Mouse (Mus musculus) NIH3T3 (cell line): ENCODE measurements around the gene Sbsn.

Experiments
- DNase-seq: peaks from one replicate; pipeline ENCODE4 v3.0.0-alpha.2; 2012; ENCODE audit warnings: low read depth

Sbsn gene

GRCm38 (mm10) chr7:30757001-30757400, 5.7 kb downstream of the Sbsn start:
- no peak for DNase-seq

- peak; percentile 69 for DNase-seq
These were observed 7.6 kb downstream of the Sbsn start for GRCm38 (mm10) chr7:30758853-30759252.

- no peak for DNase-seq
These were observed 10.6 kb downstream of the Sbsn start for GRCm38 (mm10) chr7:30761769-30762352.

GRCm38 (mm10) chr7:30763456-30763855, 12.2 kb downstream of the Sbsn start, which contains the start of gene Dmkn:
Gene Dmkn (plus strand): TSS chr7:30763756.
- DNase-seq: no peak

- DNase-seq: no peak
These were observed 13.9 kb downstream of the Sbsn start for GRCm38 (mm10) chr7:30765173-30765572.

GRCm38 (mm10) chr7:30766408-30766807, 15.1 kb downstream of the Sbsn start:
- DNase-seq: peak; percentile 14

GRCm38 (mm10) chr7:30769236-30769635, 18.0 kb downstream of the Sbsn start:
- DNase-seq: no peak

GRCm38 (mm10) chr7:30776104-30776503, 24.8 kb downstream of the Sbsn start:
- no peak for DNase-seq

DNA sequence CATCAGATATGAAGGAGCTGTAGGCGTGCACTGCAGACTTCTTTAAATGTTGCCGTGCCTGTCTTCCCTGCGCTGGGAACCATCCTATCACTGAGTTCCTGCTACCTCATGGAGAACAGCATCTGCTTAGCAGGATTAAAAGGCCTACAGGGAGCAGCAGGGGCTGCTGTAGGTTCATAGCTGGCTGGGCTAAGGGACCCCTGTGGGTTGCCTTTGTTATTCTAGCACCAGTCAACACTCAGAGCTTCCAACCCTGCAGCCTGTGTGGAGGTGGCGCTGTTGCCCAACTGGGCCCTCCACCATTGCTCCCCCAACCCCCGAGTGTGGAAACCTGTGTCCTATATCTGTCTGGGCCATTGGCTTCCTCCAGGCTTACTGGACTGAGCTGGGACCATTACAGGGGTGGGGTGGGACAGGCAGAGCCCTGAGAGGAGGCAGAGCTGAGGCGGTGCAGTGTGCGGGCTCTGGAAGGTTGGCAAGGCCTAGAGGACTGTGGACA, 25.9 kb downstream of the Sbsn start:
- DNase-seq: no peak

DNA sequence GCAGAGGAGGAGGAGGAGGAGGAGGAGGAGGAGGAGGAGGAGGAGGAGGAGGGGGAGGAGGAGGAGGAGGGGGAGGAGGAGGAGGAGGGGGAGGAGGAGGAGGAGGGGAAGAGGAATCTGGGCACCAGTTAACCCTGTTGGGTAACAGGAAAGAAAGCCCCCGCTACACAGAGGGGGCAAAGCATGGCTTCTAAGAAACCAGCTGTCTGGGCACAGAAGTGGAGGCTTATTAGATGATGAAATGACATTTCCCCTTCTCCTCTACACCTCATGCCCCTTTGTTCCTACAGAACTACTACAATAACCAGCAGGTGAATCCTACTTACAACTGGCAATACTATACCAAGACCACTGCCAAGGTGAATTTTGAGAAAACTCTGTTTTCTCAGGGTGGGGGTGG, 26.6 kb downstream of the Sbsn start:
- no peak for DNase-seq

DNA sequence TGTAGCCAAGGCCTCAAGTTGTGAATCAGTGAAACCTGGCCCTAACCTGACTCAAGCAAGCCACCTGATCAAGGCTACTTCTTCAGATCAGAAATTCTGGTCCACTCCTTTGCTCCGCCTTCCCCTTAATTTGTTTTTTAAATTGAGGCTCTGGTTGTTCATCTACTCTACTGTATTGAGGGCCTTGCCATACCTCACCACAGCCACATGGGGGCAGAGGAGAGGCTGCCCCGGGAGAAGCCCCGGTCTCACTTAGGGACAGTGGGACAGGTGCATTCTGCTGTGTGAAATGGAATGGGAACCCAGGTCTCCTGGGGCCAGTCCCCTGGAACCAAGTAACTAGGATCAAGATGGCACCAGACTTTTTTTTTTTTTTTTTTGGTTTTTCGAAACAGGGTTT, 30.5 kb downstream of the Sbsn start:
- peak; percentile 27 for DNase-seq

- DNase-seq: no peak
These were observed 31.4 kb downstream of the Sbsn start for GRCm38 (mm10) chr7:30782658-30783057.

DNA sequence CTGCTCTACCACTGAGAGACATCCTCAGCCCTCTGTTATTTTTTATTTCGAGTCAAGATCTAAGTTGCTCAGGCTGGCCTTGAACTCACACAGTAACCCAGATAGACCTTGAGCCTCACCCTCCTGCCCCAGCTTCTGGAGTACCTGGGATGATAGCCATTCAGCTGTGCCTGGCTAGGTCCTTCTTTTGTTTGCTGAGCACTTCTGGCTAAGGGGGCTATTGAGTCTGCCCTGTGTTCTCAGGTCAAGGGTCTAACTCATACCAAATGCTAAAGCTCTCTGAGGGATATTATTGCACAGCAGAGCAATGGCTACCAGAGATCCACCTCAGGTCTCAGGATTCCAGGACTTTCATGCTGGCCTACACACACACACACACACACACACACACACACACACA, 33.9 kb downstream of the Sbsn start:
- DNase-seq: no peak

DNA sequence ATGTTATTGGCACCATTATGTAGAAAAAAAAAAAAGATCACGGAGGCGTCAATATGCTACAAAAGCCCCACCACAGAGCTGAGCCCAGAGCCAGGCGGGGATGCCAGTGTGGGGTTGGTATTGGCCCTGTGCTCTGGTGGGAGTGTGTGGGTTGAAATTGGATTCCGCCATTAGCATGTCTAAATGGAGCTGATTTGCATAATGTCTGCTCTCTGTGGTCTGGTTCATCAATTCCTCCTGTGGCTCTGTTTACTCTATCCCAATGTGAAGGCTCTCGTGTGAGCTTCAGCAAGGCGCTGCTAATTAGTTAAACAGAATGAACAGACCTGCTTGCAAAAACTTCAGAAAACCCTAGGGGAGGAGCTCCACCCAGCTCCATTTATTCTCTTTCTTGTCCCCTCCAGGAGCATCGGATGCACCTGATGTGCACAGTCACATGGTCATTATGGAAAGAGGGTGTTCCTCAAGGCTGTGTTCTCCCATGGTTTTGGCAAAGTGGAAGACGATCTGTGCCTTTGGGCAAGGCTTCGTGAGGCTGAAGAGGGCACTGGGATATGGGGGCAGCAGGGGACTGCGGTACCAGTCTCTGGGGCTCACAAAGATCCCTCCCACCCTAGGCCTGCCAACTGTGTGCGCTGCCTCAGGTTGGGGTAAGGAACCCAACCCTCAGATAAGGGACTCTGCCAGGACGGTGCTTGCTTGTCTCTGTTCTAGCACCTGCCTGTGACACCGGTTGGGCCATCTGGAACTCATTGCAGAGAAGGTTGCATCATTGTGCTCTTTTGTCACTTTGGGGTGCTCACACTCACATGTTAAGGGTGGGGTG, 34.7 kb downstream of the Sbsn start:
- no peak for DNase-seq

DNA sequence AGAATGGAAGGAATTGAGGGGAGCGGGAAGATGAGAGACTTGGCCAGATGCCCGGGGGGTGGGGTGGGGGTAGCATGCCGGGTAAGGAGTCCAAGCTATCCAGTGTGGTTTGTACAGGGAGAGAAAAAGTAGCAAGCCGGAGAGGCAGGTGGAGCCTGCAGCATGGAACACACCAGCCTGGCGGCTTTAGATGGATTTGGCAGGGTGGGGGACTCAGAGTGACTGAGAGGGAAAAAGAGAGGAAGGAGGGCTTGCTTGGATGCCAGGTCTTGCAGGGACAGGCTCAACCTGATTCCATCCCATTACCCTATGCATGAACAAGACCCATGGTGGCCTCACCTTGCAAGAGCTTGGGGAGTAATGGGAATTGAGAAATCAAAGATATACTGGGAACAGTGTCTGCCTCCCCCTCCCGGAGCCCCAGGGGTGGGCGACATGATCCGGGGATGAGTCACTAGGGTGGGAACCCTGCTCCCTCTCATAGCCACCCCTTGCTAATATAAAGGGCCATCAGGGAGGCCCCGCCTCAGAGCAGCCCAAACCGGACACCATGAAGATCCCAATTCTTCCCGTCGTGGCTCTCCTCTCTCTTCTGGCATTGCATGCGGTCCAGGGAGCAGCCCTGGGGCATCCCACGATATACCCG, 36.2 kb downstream of the Sbsn start, which contains the start of gene Krtdap:
Gene Krtdap, plus strand, starts transcription at position 520 of the 646 bp plus-strand sequence.
- DNase-seq: no peak

- no peak for DNase-seq
These were observed 38.9 kb downstream of the Sbsn start for GRCm38 (mm10) chr7:30790141-30790540.

DNA sequence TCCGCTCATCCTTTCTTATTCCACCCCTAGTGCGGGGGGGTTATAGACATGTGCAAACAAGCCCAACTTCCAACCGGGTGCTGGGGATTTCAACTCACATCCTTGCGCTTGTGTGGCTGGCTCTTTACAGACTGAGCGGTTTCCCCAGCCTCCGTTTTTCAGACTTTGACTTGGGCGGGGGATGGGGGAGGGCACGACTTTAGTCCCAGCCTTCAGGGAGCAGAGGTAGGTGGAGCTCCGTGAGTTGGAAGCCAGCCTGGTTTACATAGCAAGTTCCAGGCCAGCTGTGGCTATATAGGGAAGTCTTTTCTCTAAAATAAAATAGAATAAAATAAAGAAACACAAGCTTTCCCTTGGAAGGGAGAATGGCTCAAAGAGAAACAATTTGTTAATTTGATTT, 40.6 kb downstream of the Sbsn start:
- DNase-seq: peak; percentile 22

DNA sequence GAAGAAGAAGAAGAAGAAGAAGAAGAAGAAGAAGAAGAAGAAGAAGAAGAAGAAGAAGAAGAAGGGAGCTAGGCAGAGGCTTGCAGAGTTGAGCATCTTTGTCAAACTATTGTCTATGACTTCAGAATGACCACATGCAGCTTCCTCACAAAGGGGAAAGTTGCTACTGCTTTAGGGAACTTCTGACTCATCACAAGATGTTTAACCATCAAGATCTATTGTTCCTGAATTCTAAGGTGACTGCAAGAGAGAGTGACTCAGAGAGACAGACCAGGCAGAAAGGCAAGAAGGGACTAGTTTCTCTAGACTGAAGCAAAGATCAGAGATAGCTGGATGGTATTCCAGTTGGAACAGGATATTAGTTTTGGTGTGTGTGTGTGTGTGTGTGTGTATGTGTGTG, 43.6 kb downstream of the Sbsn start:
- no peak for DNase-seq

DNA sequence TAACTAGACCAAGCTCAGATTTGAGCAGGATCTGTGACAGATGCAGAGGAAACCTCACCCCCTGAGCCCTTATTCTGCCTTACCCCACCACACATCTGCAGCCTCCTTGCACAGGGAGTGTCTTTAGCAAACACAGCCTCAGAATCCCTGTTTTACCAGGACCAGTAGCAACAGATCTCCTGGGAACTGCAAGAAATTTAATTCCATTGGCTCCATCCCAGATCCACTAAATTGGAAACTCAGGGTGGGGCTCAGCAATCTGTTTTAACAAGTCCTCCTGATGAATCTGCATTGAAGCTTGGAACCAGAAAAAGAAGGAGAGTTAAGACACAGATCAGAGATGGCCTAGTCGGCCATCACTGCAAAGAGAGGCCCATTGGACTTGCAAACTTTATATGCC, 45.5 kb downstream of the Sbsn start:
- no peak for DNase-seq

DNA sequence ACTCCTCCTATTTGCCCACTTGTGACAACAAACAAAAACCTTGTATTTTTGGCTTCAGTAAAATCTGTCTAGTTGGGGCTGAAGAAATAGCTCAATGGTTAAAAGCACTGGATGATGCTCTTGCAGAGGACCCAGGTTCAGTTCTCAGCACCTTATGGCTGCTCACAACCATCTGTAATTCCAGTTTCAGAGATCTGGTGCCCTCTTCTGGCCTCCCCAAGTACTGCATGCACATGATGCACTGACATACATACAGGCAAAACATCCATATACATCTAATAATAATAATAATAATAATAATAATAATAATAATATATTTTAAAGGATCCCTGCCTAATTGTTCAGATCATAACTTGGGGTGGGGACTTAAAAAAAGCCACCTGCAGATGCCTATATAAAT, 49.4 kb downstream of the Sbsn start:
- no peak for DNase-seq

DNA sequence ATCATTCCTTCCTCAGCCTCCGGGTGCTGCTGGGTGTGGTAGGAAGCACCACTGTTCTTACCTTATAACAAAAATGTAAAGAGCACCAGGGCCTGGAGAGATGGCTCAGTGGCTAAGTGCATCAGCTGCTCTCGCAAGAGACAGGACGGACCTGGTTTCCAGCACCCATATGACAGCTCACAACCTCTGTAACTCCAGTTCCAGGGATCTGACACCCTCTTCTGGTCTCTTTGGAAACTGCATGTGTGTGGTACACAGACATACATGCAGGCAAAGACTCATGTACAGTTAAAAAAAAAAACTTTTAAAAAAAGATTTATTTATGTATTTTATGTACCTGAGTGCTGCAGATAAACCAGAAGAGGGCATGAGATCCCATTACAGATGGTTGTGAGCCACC, 52.0 kb downstream of the Sbsn start:
- DNase-seq: no peak

GRCm38 (mm10) chr7:30804026-30804715, 52.9 kb downstream of the Sbsn start:
- no peak for DNase-seq
